Comparison of ENCODE assay signal across 28 mouse cellular contexts in the genomic region with DNA sequence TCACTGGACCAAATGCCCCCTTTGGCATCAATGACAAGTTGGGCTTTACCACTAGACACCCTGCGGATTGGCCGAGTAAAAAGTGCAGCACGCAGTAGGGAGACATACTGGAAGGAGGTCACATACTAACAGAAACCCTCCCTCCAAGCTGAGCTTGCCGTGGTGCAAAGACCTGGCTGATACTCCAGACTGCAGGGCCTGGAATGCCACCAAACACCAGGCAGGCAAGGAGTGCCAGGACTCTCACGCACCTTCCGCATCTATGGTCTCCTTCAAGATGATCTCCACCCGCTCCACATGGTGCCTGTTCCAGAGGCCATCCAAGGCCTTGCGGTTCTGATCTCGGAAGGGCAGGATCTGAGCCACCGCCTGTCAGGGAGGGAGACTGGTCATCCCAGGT. TPM values are rescaled to one million over a fixed set of nuclear protein-coding genes. Genes with fewer than 3 reads are reported as not detected.
A peak's percentile ranks its signal among the peaks of the same experiment; 100 is the strongest.
DNase-seq lines count a peak whose midpoint lies in the region; ATAC-seq and TF ChIP-seq lines count a peak whose summit lies in the region.
"Had no signal": no experiment of that assay in that cellular context is flagged by ENCODE, and none has a peak within 500 bp of the region (broad histone marks: within the 10 kb centered on the region; RNA-seq: fewer than 3 reads in every experiment).

No protein-coding gene starts in this region.

- H3K4me3 ChIP-seq in liver, postnatal 0 days (ENCODE audit: low read depth, low read length) = no peak overlapping the region
- H3K4me3 ChIP-seq in hindbrain, postnatal 0 days (ENCODE audit: low read length) = no peak overlapping the region
- H3K4me3 ChIP-seq: embryonic facial prominence, embryonic 10.5 days; embryonic facial prominence, embryonic 15.5 days; forebrain, embryonic 12.5 days; heart, embryonic 13.5 days; hindbrain, embryonic 10.5 days; hindbrain, embryonic 15.5 days; liver, embryonic 15.5 days; lung, embryonic 15.5 days; stomach, embryonic 15.5 days had no signal

- peak; percentile 57 for DNase-seq in cerebellum, adult 11-12 months
- DNase-seq in cerebellum, postnatal 36 days = no peak
- DNase-seq in gastrocnemius, postnatal 25 days = peak; percentile 16
- no peak for DNase-seq in gastrocnemius, postnatal 36 days
- no peak for DNase-seq in liver, postnatal 0 days
- DNase-seq in liver = no peak
- no peak for DNase-seq in hindbrain, postnatal 0 days (ENCODE audit: low spot score)
- DNase-seq: adrenal gland, postnatal 14 days; forebrain, postnatal 0 days; heart, adult 18-20 months; heart, postnatal 10 days; kidney, adult 9 months; kidney, postnatal 10 days; layer of hippocampus, postnatal 36 days; left cerebral cortex, postnatal 4 days; right cerebral cortex, postnatal 25 days had no signal

- H3K9ac ChIP-seq in liver, postnatal 0 days (replicated peaks) = no peak overlapping the region
- no peak overlapping the region for H3K9ac ChIP-seq in hindbrain, postnatal 0 days (replicated peaks; ENCODE audit: low read length)
- H3K9ac ChIP-seq: embryonic facial prominence, embryonic 15.5 days; forebrain, embryonic 12.5 days; forebrain, postnatal 0 days; heart, embryonic 13.5 days; hindbrain, embryonic 15.5 days; liver, embryonic 15.5 days; lung, embryonic 15.5 days; stomach, embryonic 15.5 days had no signal

- H3K36me3 ChIP-seq in liver, postnatal 0 days (replicated peaks; ENCODE audit: insufficient read depth, low read length) = peaks cover 30% of the 10 kb centered on the region
- H3K36me3 ChIP-seq in hindbrain, postnatal 0 days (ENCODE audit: insufficient read depth, low read length) = no peaks in the 10 kb centered on the region
- H3K36me3 ChIP-seq: embryonic facial prominence, embryonic 10.5 days; embryonic facial prominence, embryonic 15.5 days; forebrain, embryonic 12.5 days; hindbrain, embryonic 10.5 days; hindbrain, embryonic 15.5 days; stomach, embryonic 15.5 days had no signal

- intact Hi-C loops in gastrocnemius, postnatal 36 days (cut with DNase I) = no loop called here

- peaks cover 62% of the 10 kb centered on the region for H3K4me1 ChIP-seq in liver, postnatal 0 days (ENCODE audit: insufficient read depth)
- peaks cover 14% of the 10 kb centered on the region for H3K4me1 ChIP-seq in hindbrain, postnatal 0 days (ENCODE audit: insufficient read depth, low read length)

- ATAC-seq in liver, postnatal 0 days = no peak
- ATAC-seq in hindbrain, postnatal 0 days = no peak
- ATAC-seq: forebrain, postnatal 0 days; midbrain, embryonic 16.5 days; Patski had no signal

- TF ChIP-seq EP300 in liver, postnatal 0 days (IDR thresholded peaks at IDR 0.05; ENCODE audit: low read depth) = no peak

- peak overlapping the region; percentile 86; the same call in 1 of the 2 replicates for H3K27ac ChIP-seq in liver, postnatal 0 days (ENCODE audit: low read depth)
- no peak overlapping the region for H3K27ac ChIP-seq in hindbrain, postnatal 0 days
- H3K27ac ChIP-seq: embryonic facial prominence, embryonic 10.5 days; embryonic facial prominence, embryonic 15.5 days; forebrain, embryonic 12.5 days; heart, embryonic 13.5 days; hindbrain, embryonic 10.5 days; hindbrain, embryonic 15.5 days; liver, embryonic 15.5 days; lung, embryonic 15.5 days; stomach, embryonic 15.5 days had no signal

- H3K27me3 ChIP-seq in liver, postnatal 0 days (ENCODE audit: insufficient read depth, low read length) = no peaks in the 10 kb centered on the region
- H3K27me3 ChIP-seq in hindbrain, postnatal 0 days (ENCODE audit: insufficient read depth, low read length) = no peaks in the 10 kb centered on the region; the same call in 1 of the 2 replicates
- H3K27me3 ChIP-seq: embryonic facial prominence, embryonic 15.5 days; hindbrain, embryonic 15.5 days; liver, embryonic 15.5 days; lung, embryonic 15.5 days; Patski; stomach, embryonic 15.5 days had no signal

- no peaks in the 10 kb centered on the region for H3K9me3 ChIP-seq in liver, postnatal 0 days (ENCODE audit: low read length)
- H3K9me3 ChIP-seq in hindbrain, postnatal 0 days (ENCODE audit: low read length) = no peaks in the 10 kb centered on the region
- H3K9me3 ChIP-seq: embryonic facial prominence, embryonic 10.5 days; embryonic facial prominence, embryonic 15.5 days; forebrain, embryonic 12.5 days; heart, embryonic 13.5 days; hindbrain, embryonic 10.5 days; hindbrain, embryonic 15.5 days; liver, embryonic 15.5 days; lung, embryonic 15.5 days; stomach, embryonic 15.5 days had no signal

- 94% methylated on average over 10 of the region's 10 CpGs for WGBS in liver, postnatal 0 days (ENCODE audit: insufficient replicate concordance)
- 85% methylated on average over 10 of the region's 10 CpGs for WGBS in hindbrain, postnatal 0 days

- no peak overlapping the region for H3K4me2 ChIP-seq in liver, postnatal 0 days (ENCODE audit: low read depth, low read length)
- H3K4me2 ChIP-seq in hindbrain, postnatal 0 days (ENCODE audit: low read depth, low read length) = no peak overlapping the region
- H3K4me2 ChIP-seq: embryonic facial prominence, embryonic 15.5 days; forebrain, embryonic 12.5 days; heart, embryonic 13.5 days; hindbrain, embryonic 15.5 days; liver, embryonic 15.5 days; lung, embryonic 15.5 days; midbrain, embryonic 11.5 days; stomach, embryonic 15.5 days had no signal

- no peak for TF ChIP-seq CTCF in liver, postnatal 0 days (IDR thresholded peaks at IDR 0.05; ENCODE audit: low read depth)
- no peak for TF ChIP-seq CTCF in hindbrain, postnatal 0 days (IDR thresholded peaks at IDR 0.05; ENCODE audit: low read depth)

RNA-seq across cellular contexts. Expression of a gene that starts 14.6 kb away (rescaled TPM):
- total RNA-seq in gastrocnemius, postnatal 25 days (2021) = 10 to 100 TPM; 43.2 to 49.2 TPM
- 10 to 100 TPM; 51.9 to 54.1 TPM for total RNA-seq in gastrocnemius, postnatal 36 days (2021)
- polyA plus RNA-seq in liver, postnatal 0 days (2015; fragmentation: Nextera tagmentation; extraction: Ambion mirVana) = 33.0 and 36.5 TPM in 2 replicates
- total RNA-seq in hindbrain, postnatal 0 days (2014; rRNA removed) = 15.0 and 16.9 TPM in 2 replicates
- 3.0 and 3.4 TPM in 2 replicates for polyA plus RNA-seq in hindbrain, postnatal 0 days (2015; fragmentation: Nextera tagmentation; extraction: Ambion mirVana)

RNA-seq across cellular contexts. Expression of a gene that starts 39.4 kb away (rescaled TPM):
- 1 to 10 TPM; 5.2 to 8.2 TPM for total RNA-seq in gastrocnemius, postnatal 25 days (2021)
- total RNA-seq in gastrocnemius, postnatal 36 days (2021) = 1 to 10 TPM; 5.7 to 8.7 TPM
- polyA plus RNA-seq in liver, postnatal 0 days (2015; fragmentation: Nextera tagmentation; extraction: Ambion mirVana) = 1.3 and 1.7 TPM in 2 replicates
- total RNA-seq in hindbrain, postnatal 0 days (2014; rRNA removed) = 13.7 and 18.4 TPM in 2 replicates
- 8.9 and 9.2 TPM in 2 replicates for polyA plus RNA-seq in hindbrain, postnatal 0 days (2015; fragmentation: Nextera tagmentation; extraction: Ambion mirVana)

Comparison
In these comparisons a context has a peak if more than half of its experiments do, and no peak if none do; other contexts are left out.
1. DNase-seq: peak in cerebellum, adult 11-12 months (single experiment) and gastrocnemius, postnatal 25 days (single experiment); none in cerebellum, postnatal 36 days (0 of 2), gastrocnemius, postnatal 36 days (0 of 2), liver, postnatal 0 days (single experiment), liver (single experiment) and hindbrain, postnatal 0 days (single experiment).